Mouse (Mus musculus) forebrain, embryonic 14.5 days (tissue): ENCODE results near the gene Cavin3. TPM values are rescaled to one million over a fixed set of nuclear protein-coding genes. Genes with fewer than 3 reads are reported as not detected.

ENCODE experiments used
- ATAC-seq: fragments of 200-750 bp; cut with Nextera tagmentation; 2 replicates; pipeline ENCODE4 v1.8.0; 2017; ENCODE audit warnings: mild to moderate bottlenecking, moderate library complexity
- DNase-seq: peaks from one replicate; pipeline ENCODE4 v3.0.0-alpha.2; 2015; ENCODE audit warnings: low spot score
- H3K27ac ChIP-seq: fragments of 300-500 bp; sonication (generic); 2 replicates; pipeline ENCODE4 v1.5.1; 2014; ENCODE audit warnings: low read depth, mild to moderate bottlenecking, control low read depth, low read length, moderate library complexity
- H3K27me3 ChIP-seq: fragments of 300-500 bp; sonication (generic); replicated peaks from 2 replicates; pipeline ENCODE4 v1.6.1; 2014; ENCODE audit warnings: low read length, control low read depth, mixed read lengths; ENCODE audit not compliant: control insufficient read depth, insufficient read depth
- H3K36me3 ChIP-seq: fragments of 300-500 bp; sonication (generic); 2 replicates; pipeline ENCODE4 v1.6.1; 2014; ENCODE audit warnings: low read length, control low read depth; ENCODE audit not compliant: control insufficient read depth, insufficient read depth
- H3K4me1 ChIP-seq: fragments of 300-500 bp; sonication (generic); 2 replicates; pipeline ENCODE4 v1.6.1; 2014; ENCODE audit warnings: antibody characterized with exemption, low read length, control low read depth; ENCODE audit not compliant: control insufficient read depth, insufficient read depth
- H3K4me2 ChIP-seq: fragments of 300-500 bp; sonication (generic); 2 replicates; pipeline ENCODE4 v1.6.1; 2014; ENCODE audit warnings: mild to moderate bottlenecking, control low read depth, low read length
- H3K4me3 ChIP-seq: fragments of 300-500 bp; sonication (generic); 2 replicates; pipeline ENCODE4 v1.5.1; 2014; ENCODE audit warnings: low read depth, low read length, control low read depth
- H3K9ac ChIP-seq: fragments of 300-500 bp; sonication (generic); 2 replicates; pipeline ENCODE4 v1.6.1; 2014; ENCODE audit warnings: mild to moderate bottlenecking, low read length, control low read depth, moderate library complexity
- H3K9me3 ChIP-seq: fragments of 300-500 bp; sonication (generic); replicated peaks from 2 replicates; pipeline ENCODE4 v1.6.1; 2016; ENCODE audit warnings: low read length, control low read depth, mixed read lengths; ENCODE audit not compliant: control insufficient read depth
- WGBS: fragments of 180-500 bp; shearing (Covaris S2); extraction: QIAGEN DNeasy Blood & Tissue Kit; methylation state at CpG from one replicate; pipeline ENCODE4 v1.1.7; 2014; 5-methylcytosine and 5-hydroxymethylcytosine counted together
- polyA plus RNA-seq: library from polyadenylated mRNA; unstranded; fragments of >200 nt; fragmentation: Nextera tagmentation; extraction: Ambion mirVana; gene quantifications from 2 replicates; pipeline ENCODE4 v1.2.1, GENCODE M21; 2014

Cavin3 gene
- polyA plus RNA-seq, 1 experiment from 2014 or later: 28.6 TPM

- 11% methylated on average over 5 of the region's 5 CpGs for WGBS
- Histone ChIP-seq H3K9me3 (no peaks in the 10 kb centered on the region), H3K36me3 (no peaks in the 10 kb centered on the region), H3K4me1 (no peaks in the 10 kb centered on the region), H3K4me3 (no peak overlapping the region), H3K27me3 (no peaks in the 10 kb centered on the region), H3K9ac (no peak overlapping the region), H3K27ac (no peak overlapping the region), H3K4me2 (no peak overlapping the region)
- ATAC-seq: peak; percentile 49
- DNase-seq: peak; percentile 62
Measured at GRCm38 (mm10) chr7:105515178-105515577, 33.1 kb upstream of the Cavin3 start.

DNA sequence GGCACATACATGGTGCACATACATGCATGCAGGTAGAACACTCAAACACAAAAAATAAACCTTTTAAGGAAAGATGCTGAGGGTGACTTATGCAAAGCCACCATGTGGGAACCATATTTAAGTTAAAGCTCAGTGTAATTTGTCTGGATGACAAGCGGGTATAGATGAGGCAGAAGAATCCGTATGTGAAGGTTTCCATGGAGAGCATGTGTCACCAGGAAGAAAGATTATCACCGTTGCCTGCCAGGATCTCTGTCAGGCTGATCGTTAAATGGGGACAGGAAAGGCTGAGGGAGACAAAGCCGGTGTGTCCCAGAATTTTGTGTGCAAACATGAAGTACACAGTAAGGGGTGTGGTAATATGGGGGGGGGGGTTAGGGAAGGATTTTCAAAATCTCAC lies 32.5 kb upstream of the Cavin3 start:
- H3K4me1 ChIP-seq: no peaks in the 10 kb centered on the region

GRCm38 (mm10) chr7:105513845-105514291 lies 31.8 kb upstream of the Cavin3 start:
- no peak overlapping the region for H3K27ac ChIP-seq
- H3K9ac ChIP-seq: no peak overlapping the region
- H3K4me3 ChIP-seq: no peak overlapping the region
- no peak overlapping the region for H3K4me2 ChIP-seq
- WGBS: 61% methylated on average over 5 of the region's 5 CpGs
- DNase-seq (peak; percentile 54), ATAC-seq (peak; percentile 63)
- H3K4me1 ChIP-seq: no peaks in the 10 kb centered on the region
- H3K27me3 ChIP-seq: no peaks in the 10 kb centered on the region
- H3K36me3 ChIP-seq: no peaks in the 10 kb centered on the region
- H3K9me3 ChIP-seq: no peaks in the 10 kb centered on the region

More for the DNA sequence above, 32.5 kb upstream of the Cavin3 start:
- DNase-seq: peak; percentile 23
- Histone ChIP-seq H3K27ac (no peak overlapping the region), H3K36me3 (no peaks in the 10 kb centered on the region), H3K9ac (no peak overlapping the region), H3K4me2 (no peak overlapping the region), H3K9me3 (no peaks in the 10 kb centered on the region), H3K27me3 (no peaks in the 10 kb centered on the region), H3K4me3 (no peak overlapping the region)
- WGBS: 49% methylated on average over 5 of the region's 5 CpGs
- peak; percentile 31 for ATAC-seq

DNA sequence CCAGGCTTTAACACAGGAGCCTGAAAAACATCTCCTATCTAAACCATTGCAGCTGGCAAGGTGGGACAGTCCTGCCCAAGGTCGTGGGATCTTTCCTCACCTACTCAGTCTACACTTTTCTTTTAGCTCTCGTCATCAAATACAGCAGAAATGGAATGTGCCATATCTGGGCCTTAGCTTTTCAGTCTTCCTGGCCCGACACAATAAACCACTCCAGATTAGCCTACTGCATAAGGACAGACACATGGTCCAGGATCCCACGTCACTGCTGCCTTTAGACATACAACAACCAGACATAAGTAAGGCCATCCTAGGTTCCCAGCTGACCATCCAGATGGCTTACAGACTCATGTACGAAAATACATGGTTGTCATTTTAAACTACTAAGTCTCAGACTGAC lies 28.0 kb upstream of the Cavin3 start:
- ATAC-seq: no peak
- no peak for DNase-seq
- H3K4me3 ChIP-seq: no peak overlapping the region
- no peaks in the 10 kb centered on the region for H3K36me3 ChIP-seq
- H3K9me3 ChIP-seq: no peaks in the 10 kb centered on the region
- no peaks in the 10 kb centered on the region for H3K4me1 ChIP-seq
- H3K27ac ChIP-seq: no peak overlapping the region
- no peaks in the 10 kb centered on the region for H3K27me3 ChIP-seq
- no peak overlapping the region for H3K9ac ChIP-seq
- WGBS: 83% methylated on average over 5 of the region's 5 CpGs
- H3K4me2 ChIP-seq: no peak overlapping the region

DNA sequence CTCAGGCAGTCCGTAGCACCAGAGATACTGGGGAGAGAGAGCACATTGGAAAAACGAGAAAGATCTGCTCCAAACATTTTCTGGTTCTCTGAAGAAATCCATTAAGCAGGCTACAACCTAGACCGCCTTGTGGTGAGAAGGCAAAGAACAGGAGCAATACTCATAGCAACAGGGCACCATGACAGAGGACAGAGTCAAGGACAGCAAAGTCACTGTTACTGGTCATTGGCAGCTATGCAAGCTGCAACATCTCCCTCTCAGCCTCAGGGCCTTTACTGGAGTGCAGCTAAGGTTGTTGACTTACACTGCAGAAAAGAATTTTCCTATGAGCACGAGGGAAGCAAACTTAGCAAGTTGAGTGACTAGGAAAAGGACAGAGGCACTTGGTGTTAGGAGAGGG lies 25.2 kb upstream of the Cavin3 start:
- Histone ChIP-seq H3K9me3 (no peaks in the 10 kb centered on the region), H3K4me2 (no peak overlapping the region), H3K4me1 (no peaks in the 10 kb centered on the region), H3K27ac (no peak overlapping the region), H3K9ac (no peak overlapping the region), H3K4me3 (no peak overlapping the region), H3K36me3 (no peaks in the 10 kb centered on the region), H3K27me3 (no peaks in the 10 kb centered on the region)
- WGBS: 78% methylated on average over 4 of the region's 4 CpGs
- no peak for ATAC-seq
- DNase-seq: no peak

- Histone ChIP-seq H3K9me3 (no peaks in the 10 kb centered on the region), H3K36me3 (no peaks in the 10 kb centered on the region), H3K27ac (no peak overlapping the region), H3K4me1 (no peaks in the 10 kb centered on the region), H3K9ac (no peak overlapping the region), H3K4me2 (no peak overlapping the region), H3K4me3 (no peak overlapping the region), H3K27me3 (no peaks in the 10 kb centered on the region)
- 91% methylated on average over 4 of the region's 4 CpGs for WGBS
- ATAC-seq (no peak), DNase-seq (no peak)
Measured at GRCm38 (mm10) chr7:105501984-105502383, 19.9 kb upstream of the Cavin3 start.

- no peaks in the 10 kb centered on the region for H3K4me1 ChIP-seq
Measured at GRCm38 (mm10) chr7:105499676-105500075, 17.6 kb upstream of the Cavin3 start.

DNA sequence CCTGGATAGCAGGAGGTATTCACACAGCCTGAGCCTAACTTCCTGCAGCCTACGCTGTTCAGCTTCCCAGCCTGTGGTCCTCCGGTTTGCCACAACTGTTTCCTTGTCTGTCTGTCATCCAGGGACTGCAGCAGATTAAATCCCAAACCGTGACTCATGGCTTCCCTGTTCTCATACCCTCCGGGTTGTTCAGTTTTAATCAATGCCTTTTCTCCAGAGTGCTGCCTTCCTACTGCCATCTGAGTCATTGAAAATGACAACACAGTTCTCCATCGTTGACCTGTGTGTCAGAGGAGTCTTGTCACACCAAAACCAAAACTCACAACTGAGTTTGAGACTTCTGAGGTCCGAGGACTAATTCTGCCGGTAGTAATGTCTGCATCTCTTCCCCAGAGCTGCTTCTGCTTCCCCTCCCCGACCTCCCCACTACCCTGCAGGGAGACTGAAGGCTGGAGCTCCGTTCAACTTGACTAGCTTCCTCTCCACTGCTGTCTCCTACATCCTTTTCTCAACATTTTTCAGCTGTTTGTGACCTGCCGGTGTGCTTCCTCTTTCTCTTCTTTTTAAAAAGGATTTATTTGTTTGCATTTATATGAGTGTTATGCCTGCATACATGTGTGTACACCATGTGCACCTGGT lies 16.9 kb upstream of the Cavin3 start:
- H3K9me3 ChIP-seq: no peaks in the 10 kb centered on the region
- H3K36me3 ChIP-seq: no peaks in the 10 kb centered on the region
- H3K4me1 ChIP-seq: no peaks in the 10 kb centered on the region
- H3K4me2 ChIP-seq: no peak overlapping the region
- WGBS: 70% methylated on average over 10 of the region's 10 CpGs
- no peak for DNase-seq
- ATAC-seq: no peak
- H3K27me3 ChIP-seq: no peaks in the 10 kb centered on the region
- no peak overlapping the region for H3K4me3 ChIP-seq
- no peak overlapping the region for H3K27ac ChIP-seq
- H3K9ac ChIP-seq: no peak overlapping the region

More at GRCm38 (mm10) chr7:105499676-105500075, 17.6 kb upstream of the Cavin3 start:
- no peaks in the 10 kb centered on the region for H3K9me3 ChIP-seq
- 100% methylated on average over 1 of the region's 1 CpGs for WGBS
- no peak overlapping the region for H3K4me2 ChIP-seq
- ATAC-seq: no peak
- no peak overlapping the region for H3K27ac ChIP-seq
- no peak overlapping the region for H3K9ac ChIP-seq
- H3K27me3 ChIP-seq: no peaks in the 10 kb centered on the region
- DNase-seq: no peak
- no peak overlapping the region for H3K4me3 ChIP-seq
- no peaks in the 10 kb centered on the region for H3K36me3 ChIP-seq

- no peak for ATAC-seq
- H3K27me3 ChIP-seq: no peaks in the 10 kb centered on the region
- no peaks in the 10 kb centered on the region for H3K4me1 ChIP-seq
- H3K4me2 ChIP-seq: no peak overlapping the region
- DNase-seq: no peak
- H3K9ac ChIP-seq: no peak overlapping the region
- H3K36me3 ChIP-seq: no peaks in the 10 kb centered on the region
- WGBS: 95% methylated on average over 3 of the region's 3 CpGs
- no peak overlapping the region for H3K4me3 ChIP-seq
- no peaks in the 10 kb centered on the region for H3K9me3 ChIP-seq
- H3K27ac ChIP-seq: no peak overlapping the region
Measured at GRCm38 (mm10) chr7:105497881-105498280, 15.8 kb upstream of the Cavin3 start.
